Mouse (Mus musculus) kidney, adult 10 weeks (tissue): ENCODE data around the gene Tmem38a. TPM values are rescaled to one million over a fixed set of nuclear protein-coding genes. Genes with fewer than 3 reads are reported as not detected.

ENCODE experiments used
- polyA plus RNA-seq: library from polyadenylated mRNA; stranded (reverse); fragments of 350-450 nt; fragmentation: Illumina TruSeq; extraction: RNeasy Lipid Tissue Mini Kit (QIAGEN cat#74804); gene quantifications from one replicate; pipeline ENCODE4 v1.2.3, GENCODE M21; 2014; ENCODE audit warnings: low read depth, low replicate concordance

Tmem38a gene
- 2.9 TPM for polyA plus RNA-seq

GRCm38 (mm10) chr8:72571611-72572473, at the start of gene Tmem38a:
Gene Tmem38a, plus strand, starts transcription at chr8:72572055.

GRCm38 (mm10) chr8:72547802-72548643, 23.8 kb upstream of the Tmem38a start, which contains the start of gene Med26:
Gene Med26, minus strand, starts transcription at chr8:72548270.

GRCm38 (mm10) chr8:72570633-72571610, 933 bp upstream of the Tmem38a start, which contains the start of gene Smim7:
Gene Smim7, minus strand, starts transcription at chr8:72571088.

Other genes starting within 250 kb of the Tmem38a start
- gene Eps15l1, start 150.6 kb upstream of the Tmem38a start, polyA plus RNA-seq: 20.1 TPM
- gene Calr3, start 128.2 kb upstream of the Tmem38a start, polyA plus RNA-seq: 2.4 TPM
- gene 1700030K09Rik, start 128.2 kb upstream of the Tmem38a start, polyA plus RNA-seq: 0.89 TPM
- 3.9 TPM for gene Cherp, start 96.8 kb upstream of the Tmem38a start, polyA plus RNA-seq
- 24.7 TPM for gene Slc35e1, start 79.4 kb upstream of the Tmem38a start, polyA plus RNA-seq
- gene Med26, start 23.8 kb upstream of the Tmem38a start, polyA plus RNA-seq: 1.0 TPM
- 58.6 TPM for gene Smim7, start 967 bp upstream of the Tmem38a start, polyA plus RNA-seq
- gene Nwd1, start 74.7 kb downstream of the Tmem38a start, polyA plus RNA-seq: not detected
- 6.0 TPM for gene Sin3b, start 151.2 kb downstream of the Tmem38a start, polyA plus RNA-seq
- gene F2rl3, start 189.8 kb downstream of the Tmem38a start, polyA plus RNA-seq: not detected